Mouse (Mus musculus): ENCODE results near the gene Nhlh2. TPM values are rescaled to one million over a fixed set of nuclear protein-coding genes. Genes with fewer than 3 reads are reported as not detected.

Gene Nhlh2
- polyA plus RNA-seq, 1 experiment from 2014 or later: not detected

GRCm38 (mm10) chr3:101990136-101990535 is 19.7 kb upstream of the Nhlh2 start:
- no peak overlapping the region for H3K4me2 ChIP-seq (ENCODE audit: low read depth, low read length)
- no peaks in the 10 kb centered on the region for H3K36me3 ChIP-seq (ENCODE audit: control insufficient read depth, insufficient read depth)
- no peak overlapping the region for H3K4me3 ChIP-seq (ENCODE audit: low read length)
- no peaks in the 10 kb centered on the region for H3K4me1 ChIP-seq (ENCODE audit: control insufficient read depth, insufficient read depth, low read length)
- WGBS: 50% methylated on average over 3 of the region's 3 CpGs
- no peaks in the 10 kb centered on the region for H3K27me3 ChIP-seq (ENCODE audit: control insufficient read depth, insufficient read depth, low read length)
- no peak overlapping the region for H3K9ac ChIP-seq (ENCODE audit: low read length)
- H3K9me3 ChIP-seq (replicated peaks; ENCODE audit: control insufficient read depth, low read length): no peaks in the 10 kb centered on the region
- no peak for ATAC-seq (replicated peaks; ENCODE audit: extremely low read depth, insufficient read depth, low FRiP score)
- no peak overlapping the region for H3K27ac ChIP-seq (ENCODE audit: low read length)

GRCm38 (mm10) chr3:101990995-101991516 is 18.8 kb upstream of the Nhlh2 start:
- WGBS: 58% methylated on average over 6 of the region's 6 CpGs
- ATAC-seq (replicated peaks; ENCODE audit: extremely low read depth, insufficient read depth, low FRiP score): no peak
- H3K9me3 ChIP-seq (replicated peaks; ENCODE audit: control insufficient read depth, low read length): no peaks in the 10 kb centered on the region
- no peak overlapping the region for H3K4me3 ChIP-seq (ENCODE audit: low read length)
- no peak overlapping the region for H3K27ac ChIP-seq (ENCODE audit: low read length)
- H3K4me1 ChIP-seq (ENCODE audit: control insufficient read depth, insufficient read depth, low read length): no peaks in the 10 kb centered on the region
- no peaks in the 10 kb centered on the region for H3K36me3 ChIP-seq (ENCODE audit: control insufficient read depth, insufficient read depth)
- no peak overlapping the region for H3K9ac ChIP-seq (ENCODE audit: low read length)
- H3K27me3 ChIP-seq (ENCODE audit: control insufficient read depth, insufficient read depth, low read length): no peaks in the 10 kb centered on the region
- no peak overlapping the region for H3K4me2 ChIP-seq (ENCODE audit: low read depth, low read length)

GRCm38 (mm10) chr3:101997851-101998250 is 12.0 kb upstream of the Nhlh2 start:
- Histone ChIP-seq H3K9ac (ENCODE audit: low read length) (no peak overlapping the region), H3K36me3 (ENCODE audit: control insufficient read depth, insufficient read depth) (no peaks in the 10 kb centered on the region)
- 90% methylated on average over 3 of the region's 3 CpGs for WGBS

GRCm38 (mm10) chr3:102010681-102011317 is 923 bp downstream of the Nhlh2 start:
- Histone ChIP-seq H3K36me3 (ENCODE audit: control insufficient read depth, insufficient read depth) (no peaks in the 10 kb centered on the region), H3K4me3 (ENCODE audit: low read length) (peak overlapping the region; percentile 44), H3K27me3 (ENCODE audit: control insufficient read depth, insufficient read depth, low read length) (peaks cover 49% of the 10 kb centered on the region), H3K4me1 (ENCODE audit: control insufficient read depth, insufficient read depth, low read length) (peaks cover 6% of the 10 kb centered on the region), H3K27ac (ENCODE audit: low read length) (no peak overlapping the region), H3K9ac (ENCODE audit: low read length) (no peak overlapping the region), H3K4me2 (ENCODE audit: low read depth, low read length) (peak overlapping the region; percentile 65), H3K9me3 (replicated peaks; ENCODE audit: control insufficient read depth, low read length) (no peaks in the 10 kb centered on the region)
- 6% methylated on average over 24 of the region's 24 CpGs for WGBS
- no peak for ATAC-seq (replicated peaks; ENCODE audit: extremely low read depth, insufficient read depth, low FRiP score)

More at GRCm38 (mm10) chr3:101997851-101998250, 12.0 kb upstream of the Nhlh2 start:
- Histone ChIP-seq H3K27ac (ENCODE audit: low read length) (no peak overlapping the region), H3K4me1 (ENCODE audit: control insufficient read depth, insufficient read depth, low read length) (no peaks in the 10 kb centered on the region), H3K9me3 (replicated peaks; ENCODE audit: control insufficient read depth, low read length) (no peaks in the 10 kb centered on the region), H3K4me2 (ENCODE audit: low read depth, low read length) (no peak overlapping the region), H3K27me3 (ENCODE audit: control insufficient read depth, insufficient read depth, low read length) (no peaks in the 10 kb centered on the region), H3K4me3 (ENCODE audit: low read length) (no peak overlapping the region)
- ATAC-seq (replicated peaks; ENCODE audit: extremely low read depth, insufficient read depth, low FRiP score): no peak

GRCm38 (mm10) chr3:102011318-102012075 is 1.6 kb downstream of the Nhlh2 start:
- no peak for ATAC-seq (replicated peaks; ENCODE audit: extremely low read depth, insufficient read depth, low FRiP score)
- Histone ChIP-seq H3K9ac (ENCODE audit: low read length) (0 out of 2 replicates have a peak overlapping the region, but pooled peaks have one; percentile 2), H3K4me1 (ENCODE audit: control insufficient read depth, insufficient read depth, low read length) (peaks cover 6% of the 10 kb centered on the region), H3K9me3 (replicated peaks; ENCODE audit: control insufficient read depth, low read length) (no peaks in the 10 kb centered on the region), H3K4me3 (ENCODE audit: low read length) (peak overlapping the region; percentile 44), H3K27me3 (ENCODE audit: control insufficient read depth, insufficient read depth, low read length) (peaks cover 50% of the 10 kb centered on the region), H3K36me3 (ENCODE audit: control insufficient read depth, insufficient read depth) (no peaks in the 10 kb centered on the region), H3K27ac (ENCODE audit: low read length) (no peak overlapping the region), H3K4me2 (ENCODE audit: low read depth, low read length) (peak overlapping the region; percentile 65)
- WGBS: 1% methylated on average over 48 of the region's 48 CpGs

GRCm38 (mm10) chr3:102012076-102012610 is 2.3 kb downstream of the Nhlh2 start:
- Histone ChIP-seq H3K27me3 (ENCODE audit: control insufficient read depth, insufficient read depth, low read length) (peaks cover 55% of the 10 kb centered on the region), H3K9ac (ENCODE audit: low read length) (0 out of 2 replicates have a peak overlapping the region, but pooled peaks have one; percentile 10), H3K36me3 (ENCODE audit: control insufficient read depth, insufficient read depth) (no peaks in the 10 kb centered on the region), H3K4me3 (ENCODE audit: low read length) (peak overlapping the region; percentile 44), H3K27ac (ENCODE audit: low read length) (no peak overlapping the region), H3K4me2 (ENCODE audit: low read depth, low read length) (peak overlapping the region; percentile 65), H3K4me1 (ENCODE audit: control insufficient read depth, insufficient read depth, low read length) (peaks cover 6% of the 10 kb centered on the region), H3K9me3 (replicated peaks; ENCODE audit: control insufficient read depth, low read length) (no peaks in the 10 kb centered on the region)
- 5% methylated on average over 23 of the region's 23 CpGs for WGBS
- ATAC-seq (replicated peaks; ENCODE audit: extremely low read depth, insufficient read depth, low FRiP score): no peak

GRCm38 (mm10) chr3:102012611-102013211 is 2.8 kb downstream of the Nhlh2 start:
- no peak for ATAC-seq (replicated peaks; ENCODE audit: extremely low read depth, insufficient read depth, low FRiP score)
- WGBS: 2% methylated on average over 50 of the region's 53 CpGs
- Histone ChIP-seq H3K4me1 (ENCODE audit: control insufficient read depth, insufficient read depth, low read length) (peaks cover 6% of the 10 kb centered on the region), H3K4me2 (ENCODE audit: low read depth, low read length) (peak overlapping the region; percentile 65), H3K4me3 (ENCODE audit: low read length) (peak overlapping the region; percentile 44), H3K9ac (ENCODE audit: low read length) (0 out of 2 replicates have a peak overlapping the region, but pooled peaks have one; percentile 10), H3K9me3 (replicated peaks; ENCODE audit: control insufficient read depth, low read length) (no peaks in the 10 kb centered on the region), H3K27me3 (ENCODE audit: control insufficient read depth, insufficient read depth, low read length) (peaks cover 52% of the 10 kb centered on the region), H3K27ac (ENCODE audit: low read length) (no peak overlapping the region), H3K36me3 (ENCODE audit: control insufficient read depth, insufficient read depth) (no peaks in the 10 kb centered on the region)

GRCm38 (mm10) chr3:102020604-102021003 is 10.7 kb downstream of the Nhlh2 start:
- H3K4me2 ChIP-seq (ENCODE audit: low read depth, low read length): no peak overlapping the region
- 86% methylated on average over 1 of the region's 1 CpGs for WGBS
- H3K36me3 ChIP-seq (ENCODE audit: control insufficient read depth, insufficient read depth): no peaks in the 10 kb centered on the region
- ATAC-seq (replicated peaks; ENCODE audit: extremely low read depth, insufficient read depth, low FRiP score): no peak
- H3K9me3 ChIP-seq (replicated peaks; ENCODE audit: control insufficient read depth, low read length): no peaks in the 10 kb centered on the region
- no peak overlapping the region for H3K4me3 ChIP-seq (ENCODE audit: low read length)
- H3K9ac ChIP-seq (ENCODE audit: low read length): no peak overlapping the region
- H3K27ac ChIP-seq (ENCODE audit: low read length): no peak overlapping the region
- H3K4me1 ChIP-seq (ENCODE audit: control insufficient read depth, insufficient read depth, low read length): peaks cover 9% of the 10 kb centered on the region
- peaks cover 20% of the 10 kb centered on the region for H3K27me3 ChIP-seq (ENCODE audit: control insufficient read depth, insufficient read depth, low read length)
